Mouse (Mus musculus) megakaryocyte progenitor cell, adult 5-6 weeks (primary cell): Measurements from ENCODE around the gene Usp31. TPM values are rescaled to one million over a fixed set of nuclear protein-coding genes. Genes with fewer than 3 reads are reported as not detected.
A peak's percentile ranks its signal among the peaks of the same experiment; 100 is the strongest.

ENCODE experiments used
- ATAC-seq: replicated peaks from 2 replicates; pipeline ENCODE4 v1.8.0; 2016; ENCODE audit warnings: mild to moderate bottlenecking, moderate TSS enrichment, inconsistent platforms; ENCODE audit not compliant: poor library complexity
- total RNA-seq, 2 experiments: library from RNA; stranded (forward) in 1 of 2; stranded (reverse) in 1 of 2; fragments of 157-497, 149-512 nt in 1 of 2; fragments of 200-1000 nt in 1 of 2; gene quantifications; 2 replicates each; pipeline versions ENCODE4 v1.2.3 to v1.2.4; 2015 to 2017

Gene Usp31
- total RNA-seq (2015) (10.9 and 11.4 TPM in 2 replicates), total RNA-seq (2017) (7.7 and 7.9 TPM in 2 replicates)

DNA sequence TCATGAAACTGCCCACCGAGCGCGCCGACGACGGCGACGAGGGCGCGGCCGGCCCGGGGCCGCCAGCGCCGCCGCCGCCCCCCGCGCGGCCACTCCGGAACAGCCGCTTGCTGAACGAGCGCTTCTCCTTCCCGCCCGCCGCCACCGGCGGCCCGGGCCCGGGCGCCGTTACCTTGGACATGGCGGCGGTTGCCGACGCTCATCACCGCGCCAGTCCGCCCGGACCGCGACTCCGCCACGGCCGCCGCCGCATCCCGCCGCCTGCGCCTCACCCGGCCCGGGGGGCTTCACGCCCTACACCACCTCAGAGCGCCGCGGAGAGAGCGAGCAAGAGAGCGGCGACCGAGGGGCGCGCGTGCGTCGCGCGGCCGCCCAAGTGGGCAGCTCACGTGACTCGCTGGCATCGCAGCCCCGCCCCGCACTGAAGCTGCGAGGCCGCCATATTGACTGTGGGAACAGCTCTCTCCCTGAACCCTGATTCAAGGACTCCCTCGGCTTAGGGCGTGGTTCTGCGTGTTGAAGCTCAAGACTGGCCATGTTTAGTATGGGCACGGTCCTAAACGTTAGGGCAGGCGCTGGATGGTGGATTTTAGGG is at the start of gene Usp31:
Usp31 (minus strand) TSS at position 181 of the 595 bp plus-strand sequence.
- peak; percentile 96 for ATAC-seq

DNA sequence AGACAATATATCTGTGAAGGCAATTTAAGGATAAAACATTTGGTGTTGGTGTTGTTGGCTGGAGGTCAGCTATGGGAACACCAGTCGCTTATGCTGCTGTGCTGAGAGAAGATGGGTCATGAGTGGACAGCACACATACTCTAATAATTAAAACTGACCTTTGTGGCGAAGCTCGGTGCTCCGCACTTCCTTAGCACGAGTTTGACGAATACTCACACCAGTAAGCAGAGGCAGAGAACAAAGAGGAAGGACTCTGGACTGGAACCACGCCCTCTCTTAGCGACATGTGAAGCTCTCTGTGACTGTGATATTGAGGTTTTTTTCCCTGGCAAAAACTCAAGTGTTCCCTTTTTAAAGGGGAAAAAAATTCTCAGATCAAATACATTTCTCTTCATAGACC is 47.7 kb upstream of the Usp31 start:
- 0 out of 2 replicates have a peak, but pooled peaks have one; percentile 37 for ATAC-seq

DNA sequence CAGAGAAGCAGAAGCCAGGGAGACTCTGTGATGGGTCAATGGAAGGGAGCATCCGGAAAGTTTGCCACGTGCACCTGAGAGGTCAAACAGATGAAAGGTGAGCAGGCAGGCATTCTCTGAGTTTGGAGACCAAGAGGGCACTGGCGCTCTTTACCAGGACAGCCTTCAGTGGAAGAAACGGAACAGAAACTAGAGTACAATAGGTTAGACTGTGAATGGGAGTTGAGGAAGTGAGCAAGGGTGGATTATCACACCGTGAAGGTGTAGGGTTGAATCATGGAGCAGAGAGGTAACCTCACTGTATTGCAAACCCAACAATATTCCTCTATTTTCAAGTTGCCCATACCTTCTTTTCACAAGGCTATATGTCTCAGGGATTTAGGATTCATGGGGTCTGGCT is 43.2 kb upstream of the Usp31 start:
- no peak for ATAC-seq

DNA sequence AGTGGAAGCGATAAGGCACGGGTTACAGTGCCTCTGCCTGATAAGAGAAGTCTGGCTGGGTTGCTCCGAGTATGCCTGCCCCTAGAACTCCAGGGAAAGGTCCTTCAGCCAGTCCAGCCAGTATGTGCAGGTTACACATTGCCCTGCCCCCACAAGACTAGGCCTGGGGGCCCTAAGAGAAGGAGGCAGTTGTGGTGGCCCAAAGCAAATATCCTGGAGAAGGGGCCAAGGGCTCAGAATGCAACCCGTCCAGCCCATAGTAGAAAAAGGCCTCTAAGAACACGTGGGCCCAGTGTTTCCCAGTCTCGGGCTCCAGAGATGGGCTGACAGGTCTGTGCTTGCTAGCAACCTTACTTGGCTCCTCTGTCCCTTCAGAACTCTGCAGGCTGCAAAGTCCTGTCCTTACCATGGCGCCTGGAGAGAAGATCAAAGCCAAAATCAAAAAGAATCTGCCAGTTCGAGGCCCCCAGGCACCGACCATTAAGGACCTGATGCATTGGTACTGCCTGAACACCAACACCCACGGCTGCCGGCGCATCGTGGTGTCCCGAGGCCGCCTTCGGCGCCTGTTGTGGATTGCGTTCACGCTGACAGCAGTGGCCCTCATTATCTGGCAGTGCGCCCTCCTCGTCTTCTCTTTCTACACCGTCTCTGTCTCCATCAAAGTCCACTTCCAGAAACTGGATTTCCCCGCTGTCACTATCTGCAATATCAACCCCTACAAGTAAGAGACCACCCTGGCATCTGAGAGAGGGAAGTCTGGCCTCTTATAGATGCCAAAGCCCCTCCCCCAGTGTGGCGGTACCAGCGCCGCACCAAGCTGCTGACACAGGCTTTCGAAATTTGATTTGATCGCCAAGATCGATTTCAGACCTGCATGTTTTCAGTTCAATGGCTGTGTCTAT is 30.7 kb upstream of the Usp31 start:
- no peak for ATAC-seq

DNA sequence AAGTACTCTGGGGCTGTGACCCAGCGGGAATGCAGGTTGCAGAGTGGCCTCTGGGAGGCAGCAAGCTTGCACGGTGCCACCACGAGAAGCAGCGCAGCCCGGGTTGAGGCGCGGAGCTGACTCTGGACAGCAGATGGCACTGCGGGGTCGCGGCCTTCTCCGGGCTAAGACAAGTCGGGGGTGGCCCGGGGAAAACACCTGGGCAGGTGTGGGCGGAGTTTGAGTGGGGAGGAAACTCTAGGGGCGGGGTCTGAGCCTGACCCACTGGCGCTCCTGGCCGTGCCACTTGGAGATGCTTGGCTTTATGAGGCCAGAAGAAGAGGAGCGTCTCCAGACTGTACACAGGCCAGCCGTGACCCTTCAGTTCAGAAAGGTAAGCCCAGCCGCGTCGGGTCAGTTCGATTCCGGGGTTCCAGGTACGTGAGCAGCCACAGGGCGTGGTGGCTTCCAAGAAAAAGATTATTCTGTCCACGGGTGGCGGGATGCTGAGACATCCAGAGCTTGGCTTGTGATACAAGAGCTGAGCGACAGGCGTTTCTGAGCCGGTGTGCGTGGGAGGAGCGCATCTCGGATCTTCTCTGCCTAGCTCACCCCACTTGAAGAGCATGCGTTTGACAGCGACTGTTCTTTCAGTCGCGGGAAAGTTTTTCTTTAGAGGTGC is 27.2 kb upstream of the Usp31 start, which contains the start of gene Scnn1g:
Scnn1g (plus strand) TSS at position 309 of the 661 bp plus-strand sequence.
- ATAC-seq, result peak; percentile 99

DNA sequence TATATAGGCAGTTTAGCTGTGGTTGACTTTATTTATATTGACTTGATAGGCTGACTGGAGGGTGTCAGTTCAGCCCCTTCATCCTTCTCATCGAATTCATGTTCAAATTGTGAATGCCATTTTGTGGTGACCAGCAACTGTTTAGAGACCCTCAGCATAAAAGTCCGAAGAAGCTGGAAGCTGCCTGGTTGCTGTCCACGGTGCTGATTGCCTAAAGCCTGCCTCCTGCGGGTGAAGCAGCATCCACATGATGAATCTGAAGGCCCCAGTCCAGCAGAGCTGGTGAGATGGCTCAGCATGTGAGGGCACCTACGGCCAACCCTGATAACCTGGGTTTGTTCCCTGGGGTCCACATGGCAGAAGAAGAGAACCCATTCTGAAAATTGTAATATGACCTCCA is 23.2 kb upstream of the Usp31 start:
- peak; percentile 60 for ATAC-seq

DNA sequence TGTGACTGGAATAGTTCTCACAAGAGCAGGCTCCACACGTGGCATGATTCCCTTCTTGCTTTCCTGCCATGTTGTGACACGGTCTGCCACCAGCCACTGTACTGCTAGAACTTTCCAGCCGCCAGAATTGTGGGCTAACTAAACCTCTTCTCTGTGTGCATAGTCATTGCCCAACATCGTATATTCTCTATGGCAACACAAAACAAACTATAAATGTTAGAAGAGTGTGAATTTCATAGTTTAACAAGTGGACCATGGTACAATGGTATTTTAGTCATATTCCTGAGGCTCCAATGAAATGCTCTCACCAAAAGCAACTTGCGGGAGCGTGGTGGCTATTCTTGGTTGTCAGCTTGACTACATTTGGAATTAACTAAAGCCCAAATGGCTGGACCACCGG is 10.0 kb upstream of the Usp31 start:
- ATAC-seq, result no peak

DNA sequence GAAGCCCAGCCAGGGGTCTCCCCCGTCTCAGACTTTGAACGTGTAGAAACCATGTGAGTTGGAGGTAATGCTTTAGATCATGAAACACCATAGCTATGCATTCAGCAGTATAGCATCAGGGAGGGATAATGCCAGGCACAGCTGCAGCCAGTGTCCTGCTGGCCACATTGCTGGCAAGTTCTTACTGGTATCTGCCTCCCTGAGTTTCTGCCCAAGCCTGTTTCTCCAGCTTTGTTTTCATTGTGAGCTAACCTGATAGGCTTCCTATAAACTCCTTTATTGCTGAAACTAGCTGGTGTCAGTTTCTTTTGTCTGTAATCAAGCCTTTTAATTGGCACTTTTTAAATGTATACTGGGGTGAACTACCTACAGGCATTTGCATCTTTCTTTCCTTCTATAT is 4.1 kb upstream of the Usp31 start:
- no peak for ATAC-seq

DNA sequence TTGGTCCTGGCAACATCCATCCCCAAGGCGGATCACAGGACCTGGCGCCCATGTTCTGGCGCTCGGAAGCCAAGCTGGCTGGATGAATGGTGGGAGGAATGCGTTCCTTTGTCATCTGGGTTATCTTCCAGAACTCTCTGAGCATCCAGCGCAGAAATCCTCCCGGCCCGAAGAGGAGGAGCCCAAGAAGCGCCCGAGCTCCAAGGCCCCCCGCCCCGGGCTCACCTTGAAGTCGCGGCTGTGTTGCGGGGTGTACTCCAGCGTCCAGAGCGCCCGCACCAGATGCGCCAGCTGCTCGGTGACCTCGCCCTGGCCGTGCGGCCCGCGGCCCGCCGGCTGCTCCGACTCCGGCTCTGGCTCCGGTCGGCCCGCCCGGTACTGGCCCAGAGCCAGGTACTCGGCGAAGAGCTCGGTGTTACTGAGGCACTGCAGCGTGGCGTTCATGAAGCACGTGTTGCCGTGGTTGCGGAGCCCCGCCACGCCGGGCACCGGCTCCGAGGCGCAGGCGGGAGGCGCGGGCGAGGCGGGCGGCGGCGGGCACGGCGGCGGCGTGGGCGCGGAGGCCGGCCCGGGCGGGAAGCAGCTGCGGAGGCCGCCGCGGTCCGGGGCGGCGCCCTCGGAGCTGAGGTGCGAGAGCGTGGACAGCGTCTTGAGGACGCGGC is 511 bp downstream of the Usp31 start:
- ATAC-seq, result peak; percentile 5; the same call in 1 of the 2 replicates

DNA sequence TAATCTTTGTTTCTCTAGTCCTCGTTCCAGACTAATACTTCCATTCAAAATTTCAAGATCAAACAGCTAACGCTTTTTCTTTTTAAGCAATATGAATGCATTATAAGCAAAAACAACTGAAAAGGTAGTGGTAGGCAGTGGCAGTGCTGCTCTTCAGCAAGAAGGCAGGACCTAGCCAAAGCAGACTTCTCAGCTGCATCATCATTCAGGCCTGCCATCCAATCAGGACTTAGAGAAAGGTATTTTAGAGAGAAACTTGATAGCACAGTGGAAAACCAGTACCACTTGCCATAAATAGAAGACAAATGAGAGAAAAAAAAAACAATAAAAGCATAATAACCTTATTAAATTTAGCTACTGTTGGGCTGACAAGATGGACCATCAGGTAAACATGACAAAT is 2.0 kb downstream of the Usp31 start:
- no peak for ATAC-seq

DNA sequence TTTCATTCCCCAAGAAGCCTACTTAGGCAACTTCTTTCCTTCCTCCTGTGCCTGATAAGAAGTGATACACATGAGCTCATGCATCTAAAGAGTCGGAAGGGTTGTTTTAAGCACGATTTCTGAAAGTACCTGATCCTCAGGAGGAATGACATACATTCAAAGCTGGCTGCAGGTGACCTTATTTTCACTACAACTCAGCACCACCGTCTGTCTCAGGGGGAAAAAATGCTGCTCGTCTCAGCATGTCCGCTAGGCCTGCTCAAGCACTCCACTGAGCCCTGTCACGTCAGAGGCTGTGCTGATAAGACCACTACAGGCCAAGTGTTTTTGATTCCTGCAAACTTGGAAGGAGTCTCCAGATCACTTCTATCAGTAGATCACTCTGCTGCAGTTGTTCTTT is 5.1 kb downstream of the Usp31 start:
- ATAC-seq, result peak; percentile 32; the same call in 1 of the 2 replicates

DNA sequence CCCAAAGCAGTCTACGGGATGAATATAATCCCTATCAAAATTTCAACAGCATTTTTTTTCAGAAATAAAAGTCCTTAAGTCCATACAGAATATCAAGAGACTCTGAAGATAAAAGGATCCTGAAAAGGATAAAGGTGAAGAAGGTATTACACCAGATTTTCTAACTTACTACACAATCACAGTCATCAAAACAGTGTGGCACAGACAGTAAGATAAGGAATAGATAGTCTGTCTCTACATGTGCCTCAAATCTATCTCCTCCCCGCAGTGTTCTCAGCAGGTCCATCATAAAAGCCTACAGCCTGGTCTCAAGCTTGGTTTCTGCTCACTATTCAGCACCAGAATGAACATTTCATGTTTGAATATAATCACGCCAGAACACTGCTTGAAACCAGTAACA is 6.6 kb downstream of the Usp31 start:
- no peak for ATAC-seq

DNA sequence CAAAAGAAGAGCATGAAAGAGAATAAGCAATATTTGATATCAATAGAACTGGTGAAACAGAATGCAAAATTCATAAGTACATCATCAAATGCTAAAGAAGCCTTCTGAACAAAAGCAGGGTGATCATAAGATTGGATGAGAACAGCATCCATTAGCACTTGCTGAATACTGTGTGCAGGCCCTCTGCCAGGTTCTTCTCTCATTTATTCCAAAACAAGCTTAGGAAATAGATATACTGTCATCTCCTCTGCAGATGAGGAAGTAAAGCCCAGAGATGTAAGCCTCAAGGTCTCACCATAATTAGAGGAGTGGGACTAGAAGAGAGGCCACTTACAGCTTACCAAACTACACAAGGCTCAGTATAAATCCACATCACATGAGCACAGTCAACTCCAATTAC is 7.8 kb downstream of the Usp31 start:
- peak; percentile 38; the same call in 1 of the 2 replicates for ATAC-seq

DNA sequence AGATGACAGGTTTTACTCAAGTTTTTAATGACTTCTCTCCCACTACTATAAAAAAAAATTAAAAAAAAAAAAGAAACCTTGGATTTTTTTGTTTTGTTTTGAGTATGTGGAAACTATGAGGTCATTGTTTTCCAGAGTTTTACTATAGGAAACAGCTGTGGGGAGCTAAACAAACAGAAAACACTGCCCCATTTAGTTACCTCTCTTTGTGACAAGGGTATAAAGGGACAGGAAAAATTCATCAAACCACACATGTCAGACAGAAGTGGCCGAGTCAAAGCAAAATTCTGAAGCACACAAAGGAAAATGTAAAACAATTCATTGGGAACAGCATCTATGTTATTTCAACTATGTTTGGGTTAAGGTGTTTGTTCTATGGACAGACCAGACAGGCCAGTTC is 9.5 kb downstream of the Usp31 start:
- ATAC-seq, result no peak

DNA sequence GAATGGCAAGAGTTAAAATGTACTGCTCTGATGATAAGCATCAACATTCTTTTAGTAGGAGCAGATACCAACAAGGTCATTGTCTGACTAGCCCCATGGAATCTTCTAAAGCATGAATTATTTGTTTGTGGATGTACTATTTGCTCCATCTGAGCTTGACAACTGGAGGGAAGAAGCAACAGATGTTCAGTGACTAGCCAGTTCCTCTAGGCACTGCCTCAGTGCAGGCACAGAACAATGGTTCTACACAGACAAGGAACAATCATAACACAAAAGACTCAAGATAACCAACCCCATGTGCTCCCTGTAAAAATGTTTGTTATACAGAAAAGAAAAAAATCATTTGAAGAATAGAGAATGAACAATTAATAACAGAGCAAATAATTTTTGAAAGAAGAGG is 9.9 kb downstream of the Usp31 start:
- no peak for ATAC-seq

DNA sequence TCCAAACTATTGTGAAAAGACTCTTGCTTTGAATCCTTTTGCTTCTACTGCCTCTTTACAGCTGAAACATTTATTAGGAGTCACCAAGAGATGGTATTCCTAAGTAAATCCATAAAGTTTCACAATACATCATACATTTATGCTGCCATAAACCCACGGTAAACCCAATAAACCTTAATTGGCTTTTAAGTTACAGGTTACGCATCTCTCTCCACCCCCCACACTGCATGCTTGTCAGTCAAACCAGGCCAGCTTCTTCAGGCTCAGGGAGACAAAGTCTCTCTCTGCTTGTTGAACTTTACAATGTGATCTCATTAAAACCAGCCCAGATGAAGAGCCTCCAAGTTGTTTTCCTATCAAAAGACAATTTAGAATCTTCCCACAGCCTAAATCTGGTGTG is 15.2 kb downstream of the Usp31 start:
- no peak for ATAC-seq

DNA sequence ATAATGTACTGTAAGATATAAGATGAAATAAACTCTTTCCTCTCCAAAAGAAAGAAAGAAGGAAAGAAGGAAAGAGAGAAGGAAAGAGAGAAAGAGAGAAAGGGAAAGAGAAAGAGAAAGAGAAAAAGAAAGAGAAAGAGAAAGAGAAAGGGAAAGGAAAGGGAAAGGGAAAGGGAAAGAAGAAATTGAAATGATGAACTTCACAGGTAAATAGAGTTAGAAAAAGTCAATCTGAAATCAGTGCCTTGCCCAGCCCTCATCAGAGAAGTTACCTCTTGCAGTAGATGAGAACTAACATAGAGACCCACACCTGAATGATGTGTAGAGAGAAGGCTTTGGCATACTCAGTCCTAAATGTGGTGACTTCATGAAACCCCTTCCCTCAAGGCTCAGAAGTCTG is 17.7 kb downstream of the Usp31 start:
- no peak for ATAC-seq

DNA sequence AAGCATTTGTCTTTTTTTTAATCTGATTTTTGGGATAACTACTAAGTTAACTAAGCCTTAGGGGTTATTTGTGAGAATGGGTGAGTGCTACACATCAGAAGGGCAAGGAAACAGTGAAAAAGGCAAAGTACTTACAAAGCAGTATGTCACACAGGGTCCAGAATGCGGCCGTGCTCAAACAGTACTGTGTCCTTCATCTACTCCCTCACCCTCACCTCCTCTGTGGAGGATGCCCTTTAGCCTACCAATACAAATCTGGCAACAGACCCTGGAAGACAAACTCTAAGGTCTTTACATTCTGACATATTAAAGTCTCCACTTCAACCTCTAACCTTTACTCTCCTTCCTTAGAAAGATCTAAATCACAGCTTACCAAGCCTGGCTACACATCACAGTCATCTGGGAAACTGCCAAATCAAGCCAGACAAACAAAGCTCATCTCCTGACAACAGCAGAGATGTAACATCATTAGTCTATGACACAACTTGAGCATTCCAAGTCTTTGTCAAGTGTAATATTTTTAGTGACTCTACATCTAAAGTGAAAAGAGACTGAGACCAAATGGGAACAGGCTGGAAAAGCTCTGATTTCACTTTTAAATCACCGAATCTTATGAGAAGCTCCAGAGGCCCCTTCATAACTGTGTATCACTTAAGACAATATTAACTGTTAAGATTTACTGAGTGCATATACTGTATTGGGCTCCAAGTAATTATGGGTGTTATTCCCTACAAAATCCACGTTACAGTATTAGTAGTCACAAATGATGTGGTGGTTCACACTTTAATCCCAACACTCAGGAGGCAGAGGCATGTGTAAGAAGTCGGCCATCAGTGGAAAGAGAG is 21.7 kb downstream of the Usp31 start:
- ATAC-seq, result no peak

DNA sequence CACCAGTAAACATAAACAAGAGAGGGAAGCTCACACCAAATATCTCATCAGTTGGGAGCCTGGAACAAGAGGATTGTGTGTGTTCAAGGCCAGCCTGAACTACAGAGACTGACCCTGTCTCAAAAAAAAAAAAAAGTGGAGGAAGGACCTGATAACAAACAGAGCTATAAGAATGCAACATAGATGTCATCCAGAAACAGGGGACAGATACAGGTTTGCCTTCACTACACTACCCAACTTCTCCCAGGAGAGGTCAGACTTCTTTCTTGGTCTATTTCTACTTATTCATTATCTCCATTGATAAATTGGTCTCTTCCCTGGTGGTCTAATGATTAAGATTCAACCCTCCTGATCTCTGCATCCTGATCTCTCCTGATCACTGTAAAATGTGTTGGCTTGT is 25.9 kb downstream of the Usp31 start:
- ATAC-seq, result peak; percentile 37; the same call in 1 of the 2 replicates

DNA sequence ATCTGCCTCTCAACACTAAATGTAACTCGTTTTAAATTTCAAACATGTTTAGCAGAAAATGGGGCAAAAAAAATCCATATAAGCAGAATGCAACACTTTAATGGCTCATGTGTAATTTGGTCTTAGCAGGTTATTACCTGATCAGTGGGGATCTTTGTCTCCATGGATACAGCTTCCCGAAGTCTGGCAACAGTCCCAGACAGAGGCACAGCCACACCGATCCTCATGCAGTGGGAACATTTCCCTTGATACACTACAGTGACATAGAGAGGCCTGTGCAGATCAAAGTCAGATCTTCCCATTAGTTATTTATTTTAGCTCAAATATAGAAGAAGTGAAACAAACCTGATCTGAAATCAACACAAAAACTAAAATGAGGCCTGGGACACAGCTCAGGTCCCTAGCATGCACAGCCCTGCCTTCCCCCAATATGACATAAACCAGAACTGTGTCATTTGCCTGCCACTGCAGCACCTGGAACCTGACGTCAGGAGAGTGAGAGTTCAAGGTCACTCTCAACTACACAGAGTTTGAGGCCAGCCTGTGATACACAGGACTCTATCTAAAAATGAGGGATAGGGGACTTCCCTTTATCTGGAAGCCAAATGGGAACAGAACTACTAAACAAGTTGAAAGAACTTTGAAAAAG is 29.8 kb downstream of the Usp31 start:
- no peak for ATAC-seq
